Mouse (Mus musculus) G1E (cell line): ENCODE data around the gene Sult6b1. TPM values are rescaled to one million over a fixed set of nuclear protein-coding genes. Genes with fewer than 3 reads are reported as not detected.

Source experiments
- ATAC-seq: 2 replicates; pipeline ENCODE4 v1.8.0; 2016; ENCODE audit warnings: mild to moderate bottlenecking; ENCODE audit not compliant: insufficient number of reproducible peaks, poor library complexity, low FRiP score, severe bottlenecking; ENCODE audit errors: extremely low read depth
- DNase-seq: peaks from one replicate; pipeline ENCODE4 v3.0.0; 2012; ENCODE audit warnings: low spot score
- H3K27me3 ChIP-seq: 2 replicates; pipeline ENCODE4 v1.6.1; 2012; ENCODE audit warnings: mild to moderate bottlenecking, low read length, inconsistent platforms; ENCODE audit not compliant: insufficient read depth
- H3K36me3 ChIP-seq: replicated peaks from 2 replicates; pipeline ENCODE3; 2012; ENCODE audit warnings: mild to moderate bottlenecking, inconsistent platforms
- H3K4me1 ChIP-seq: 2 replicates; pipeline ENCODE4 v1.6.1; 2012; ENCODE audit warnings: low read depth, low read length, inconsistent platforms, mixed read lengths; ENCODE audit not compliant: insufficient read depth
- H3K4me3 ChIP-seq: 2 replicates; pipeline ENCODE4 v1.5.1; 2012; ENCODE audit warnings: low read depth, mild to moderate bottlenecking, inconsistent platforms, low read length, moderate library complexity, mixed read lengths
- H3K9me3 ChIP-seq: replicated peaks from 2 replicates; pipeline ENCODE4 v1.6.1; 2012; ENCODE audit warnings: inconsistent platforms
- CTCF ChIP-seq: IDR thresholded peaks from 2 replicates; pipeline ENCODE4 v1.5.1; 2012; ENCODE audit warnings: low read depth, low read length, inconsistent platforms, mixed read lengths
- GATA1 ChIP-seq: IDR thresholded peaks from 2 replicates; pipeline ENCODE4 v1.6.1; 2012; ENCODE audit warnings: borderline replicate concordance, low read length, inconsistent platforms, mixed read lengths
- GATA2 ChIP-seq: IDR thresholded peaks from 2 replicates; pipeline ENCODE4 v1.6.1; 2012; ENCODE audit warnings: low read depth, low read length, inconsistent platforms, borderline replicate concordance
- POLR2AphosphoS5 ChIP-seq: IDR thresholded peaks from 2 replicates; pipeline ENCODE4 v1.6.1; 2012; ENCODE audit warnings: low read depth, low read length, inconsistent platforms; ENCODE audit not compliant: insufficient replicate concordance
- TAL1 ChIP-seq: conservative IDR thresholded peaks from 2 replicates; pipeline ENCODE4 v1.6.1; 2012; ENCODE audit warnings: low read depth, low read length, inconsistent platforms, mixed read lengths
- polyA plus RNA-seq: library from polyadenylated mRNA; stranded (reverse); fragments of >175 nt; gene quantifications from 2 replicates; pipeline ENCODE4 v1.2.3, GENCODE M21; 2012
- total RNA-seq, 2 experiments: library from RNA; stranded (forward) in 1 of 2; stranded (reverse) in 1 of 2; fragments of 200-1000 nt in 1 of 2; fragments of >200 nt in 1 of 2; fragmentation: Nextera tagmentation in 1 of 2; gene quantifications; 2 replicates each; pipeline ENCODE4 v1.2.3; 2014 to 2017

Gene Sult6b1
- total and polyA plus RNA-seq, 3 experiments, result 0.33 TPM; not detected in 2

DNA sequence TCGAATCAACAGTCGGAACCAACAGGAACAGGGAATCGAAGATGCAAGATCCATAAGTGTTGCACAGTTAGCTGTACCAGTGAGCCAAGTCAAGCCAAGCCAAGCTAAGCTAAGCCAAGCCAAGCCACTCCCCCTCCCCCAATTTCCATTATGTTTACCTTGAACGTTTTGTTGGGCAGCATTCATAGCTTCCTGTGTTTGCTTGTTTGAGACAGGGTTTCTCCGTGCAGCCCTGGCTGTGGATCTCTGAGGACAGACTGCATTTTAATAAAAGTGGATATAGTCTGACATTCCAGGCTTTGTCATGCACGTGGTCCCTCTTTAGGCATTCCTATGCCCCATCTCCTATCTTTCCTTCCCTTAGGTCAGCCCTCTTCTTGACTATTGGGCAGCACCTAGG lies 9.0 kb upstream of the Sult6b1 start:
- DNase-seq (no peak), ATAC-seq (no peak)
- Histone ChIP-seq H3K4me1 (peaks cover 19% of the 10 kb centered on the region), H3K27me3 (no peaks in the 10 kb centered on the region), H3K9me3 (no peaks in the 10 kb centered on the region), H3K36me3 (peaks cover 29% of the 10 kb centered on the region), H3K4me3 (peak overlapping the region; percentile 81)
- TF ChIP-seq CTCF (no peak), GATA2 (no peak), TAL1 (no peak), GATA1 (no peak), POLR2AphosphoS5 (no peak)

- DNase-seq, result no peak
- peaks cover 19% of the 10 kb centered on the region for H3K4me1 ChIP-seq
- TF ChIP-seq POLR2AphosphoS5, result no peak
- no peak for TF ChIP-seq GATA1
- no peak for TF ChIP-seq CTCF
- TF ChIP-seq TAL1, result no peak
- TF ChIP-seq GATA2, result no peak
- no peaks in the 10 kb centered on the region for H3K27me3 ChIP-seq
- peaks cover 14% of the 10 kb centered on the region for H3K36me3 ChIP-seq
- H3K4me3 ChIP-seq, result no peak overlapping the region
- ATAC-seq, result no peak
- no peaks in the 10 kb centered on the region for H3K9me3 ChIP-seq
Measured at GRCm38 (mm10) chr17:78913921-78914320, 7.1 kb upstream of the Sult6b1 start.

GRCm38 (mm10) chr17:78912861-78913281 lies 6.1 kb upstream of the Sult6b1 start:
- Histone ChIP-seq H3K27me3 (peaks cover 4% of the 10 kb centered on the region; the same call in 1 of the 2 replicates), H3K4me1 (peaks cover 19% of the 10 kb centered on the region), H3K36me3 (peaks cover 5% of the 10 kb centered on the region), H3K9me3 (no peaks in the 10 kb centered on the region), H3K4me3 (no peak overlapping the region)
- DNase-seq (no peak), ATAC-seq (no peak)
- no peak for TF ChIP-seq GATA1
- TF ChIP-seq GATA2, result no peak
- no peak for TF ChIP-seq POLR2AphosphoS5
- no peak for TF ChIP-seq CTCF
- no peak for TF ChIP-seq TAL1

DNA sequence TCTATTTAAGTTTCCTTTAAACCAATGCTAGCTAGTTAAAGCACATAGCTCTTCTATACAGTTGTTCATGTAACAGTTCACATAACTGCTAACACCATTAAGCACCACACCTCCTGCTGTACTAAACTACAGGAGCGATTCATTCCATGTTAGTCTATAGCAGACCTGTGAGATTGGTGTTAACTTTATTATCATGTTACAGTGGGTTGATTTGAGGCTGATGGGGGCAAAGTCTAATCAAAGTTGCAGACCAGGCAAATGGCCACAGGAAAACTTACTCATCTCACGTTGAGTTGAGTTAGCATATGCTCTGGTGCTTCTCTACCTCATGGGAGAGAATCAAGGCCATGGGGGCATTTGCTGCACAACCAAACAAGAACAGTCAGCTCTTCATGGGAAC lies 2.6 kb upstream of the Sult6b1 start:
- H3K36me3 ChIP-seq, result no peaks in the 10 kb centered on the region
- no peaks in the 10 kb centered on the region; the same call in 1 of the 2 replicates for H3K4me1 ChIP-seq
- no peak for DNase-seq
- H3K4me3 ChIP-seq, result no peak overlapping the region
- peaks cover 14% of the 10 kb centered on the region; the same call in 1 of the 2 replicates for H3K27me3 ChIP-seq
- H3K9me3 ChIP-seq, result no peaks in the 10 kb centered on the region
- no peak for ATAC-seq
- no peak for TF ChIP-seq GATA1
- TF ChIP-seq TAL1, result no peak
- TF ChIP-seq GATA2, result no peak
- no peak for TF ChIP-seq CTCF
- TF ChIP-seq POLR2AphosphoS5, result no peak

GRCm38 (mm10) chr17:78903158-78903557 lies 3.6 kb downstream of the Sult6b1 start:
- ATAC-seq, result peak; percentile 40
- peaks cover 15% of the 10 kb centered on the region; the same call in 1 of the 2 replicates for H3K27me3 ChIP-seq
- no peaks in the 10 kb centered on the region for H3K9me3 ChIP-seq
- TF ChIP-seq POLR2AphosphoS5 (no peak), TAL1 (no peak), CTCF (no peak), GATA1 (no peak), GATA2 (no peak)
- DNase-seq, result no peak
- H3K4me1 ChIP-seq, result peaks cover 4% of the 10 kb centered on the region; the same call in 1 of the 2 replicates
- no peak overlapping the region for H3K4me3 ChIP-seq
- no peaks in the 10 kb centered on the region for H3K36me3 ChIP-seq

GRCm38 (mm10) chr17:78895394-78895793 lies 11.4 kb downstream of the Sult6b1 start:
- DNase-seq (no peak), ATAC-seq (no peak)
- no peak overlapping the region for H3K4me3 ChIP-seq
- H3K36me3 ChIP-seq, result no peaks in the 10 kb centered on the region
- H3K9me3 ChIP-seq, result no peaks in the 10 kb centered on the region
- H3K4me1 ChIP-seq, result no peaks in the 10 kb centered on the region
- TF ChIP-seq TAL1 (no peak), POLR2AphosphoS5 (no peak), GATA2 (no peak), CTCF (no peak), GATA1 (no peak)
- peaks cover 15% of the 10 kb centered on the region; the same call in 1 of the 2 replicates for H3K27me3 ChIP-seq
